ENCODE assay signal across 14 mouse cellular contexts in genomic region chr7:127925252-127925651, GRCm38 (mm10). TPM values are rescaled to one million over a fixed set of nuclear protein-coding genes. Genes with fewer than 3 reads are reported as not detected.
DNase-seq lines count a peak whose midpoint lies in the region; ATAC-seq lines count a peak whose summit lies in the region.
"Had no signal": no experiment of that assay in that cellular context is flagged by ENCODE, and none has a peak within 500 bp of the region (broad histone marks: within the 10 kb centered on the region; RNA-seq: fewer than 3 reads in every experiment).

No protein-coding gene starts in this region.

- DNase-seq in embryo, embryonic 10 days (ENCODE audit: low spot score) = peak; percentile 38
- no peak for DNase-seq in embryo, embryonic 10.5 days (ENCODE audit: low spot score)
- peak; percentile 93 to 94 for DNase-seq in kidney, postnatal 36 days
- DNase-seq in left cerebral cortex, postnatal 10 days (ENCODE audit: extremely low spot score in 1 of 2, low spot score in 2 of 2) = no peak
- no peak for DNase-seq in cerebellum, postnatal 25 days
- no peak for DNase-seq in heart, postnatal 14 days
- DNase-seq: liver, postnatal 0 days; retina, postnatal 1 day had no signal

- H3K27ac ChIP-seq in intestine, embryonic 16.5 days (ENCODE audit: low read length) = peak overlapping the region; percentile 83
- H3K27ac ChIP-seq in stomach, embryonic 14.5 days (ENCODE audit: low read length) = peak overlapping the region; percentile 91
- H3K27ac ChIP-seq: heart, embryonic 15.5 days had no signal

- 53% methylated on average over 5 of the region's 5 CpGs for WGBS in intestine, embryonic 16.5 days
- WGBS in stomach, embryonic 14.5 days = 71% methylated on average over 5 of the region's 5 CpGs

- peaks cover 5% of the 10 kb centered on the region; the same call in 1 of the 2 replicates for H3K36me3 ChIP-seq in intestine, embryonic 16.5 days (ENCODE audit: control insufficient read depth, insufficient read depth, low read length)
- peaks cover 13% of the 10 kb centered on the region for H3K36me3 ChIP-seq in stomach, embryonic 14.5 days (ENCODE audit: control insufficient read depth, insufficient read depth, low read length)

- no peaks in the 10 kb centered on the region for H3K9me3 ChIP-seq in intestine, embryonic 16.5 days (ENCODE audit: control insufficient read depth, low read length)
- H3K9me3 ChIP-seq in stomach, embryonic 14.5 days (ENCODE audit: control insufficient read depth, low read depth, low read length) = no peaks in the 10 kb centered on the region
- H3K9me3 ChIP-seq: G1E; heart, embryonic 15.5 days had no signal

- H3K9ac ChIP-seq in intestine, embryonic 16.5 days (ENCODE audit: low read depth, low read length) = 0 out of 2 replicates have a peak overlapping the region, but pooled peaks have one; percentile 21
- H3K9ac ChIP-seq in stomach, embryonic 14.5 days (replicated peaks; ENCODE audit: low read depth, low read length) = no peak overlapping the region
- H3K9ac ChIP-seq: heart, embryonic 15.5 days; liver, postnatal 0 days had no signal

- peaks cover 27% of the 10 kb centered on the region for H3K4me1 ChIP-seq in intestine, embryonic 16.5 days (ENCODE audit: control insufficient read depth, insufficient read depth, low read length)
- H3K4me1 ChIP-seq in stomach, embryonic 14.5 days (ENCODE audit: control insufficient read depth, insufficient read depth, low read length) = 0 out of 2 replicates have a peak, but pooled peaks cover 3% of the 10 kb centered on the region

- intact Hi-C loops in left cerebral cortex, postnatal 10 days (cut with DNase I) = no loop called here
- intact Hi-C loops in heart, postnatal 14 days (cut with DNase I) = no loop called here

- H3K4me3 ChIP-seq in intestine, embryonic 16.5 days (ENCODE audit: low read length) = no peak overlapping the region
- H3K4me3 ChIP-seq in stomach, embryonic 14.5 days (ENCODE audit: low read depth, low read length) = no peak overlapping the region
- H3K4me3 ChIP-seq: heart, embryonic 15.5 days; myocyte had no signal

- H3K4me2 ChIP-seq in intestine, embryonic 16.5 days (ENCODE audit: low read depth, low read length) = peak overlapping the region; percentile 42; the same call in 1 of the 2 replicates
- no peak overlapping the region for H3K4me2 ChIP-seq in stomach, embryonic 14.5 days (replicated peaks; ENCODE audit: low read depth, low read length)
- H3K4me2 ChIP-seq: heart, embryonic 15.5 days had no signal

- no peaks in the 10 kb centered on the region for H3K27me3 ChIP-seq in intestine, embryonic 16.5 days (replicated peaks; ENCODE audit: control insufficient read depth, insufficient read depth, low read length)
- no peaks in the 10 kb centered on the region for H3K27me3 ChIP-seq in stomach, embryonic 14.5 days (ENCODE audit: control insufficient read depth, insufficient read depth, low read length)

- peak; percentile 74 for ATAC-seq in intestine, embryonic 16.5 days
- peak; percentile 84 for ATAC-seq in stomach, embryonic 14.5 days (ENCODE audit: insufficient number of reproducible peaks, insufficient read depth, low FRiP score, low read depth)
- ATAC-seq: inflammation-experienced regulatory T-cells, adult 6 months; liver, postnatal 0 days had no signal

RNA-seq across cellular contexts. Expression of gene Prss8, which starts 4.7 kb away (rescaled TPM):
- polyA plus RNA-seq in intestine, embryonic 16.5 days (2015; fragmentation: Nextera tagmentation; extraction: Ambion mirVana) = 82.2 and 90.8 TPM in 2 replicates
- polyA plus RNA-seq in stomach, embryonic 14.5 days (2014; fragmentation: Nextera tagmentation; extraction: Ambion mirVana) = 48.2 and 55.5 TPM in 2 replicates
- total RNA-seq in left cerebral cortex, postnatal 10 days (2021) = under 1 TPM; 0.64 to 0.81 TPM
- under 1 TPM in 1 of 2 experiments, not detected in 1; 0.24 TPM for total RNA-seq in heart, postnatal 14 days (2021)
- polyA plus RNA-seq: G1E; inflammation-experienced regulatory T-cells, adult 6 months had no signal

RNA-seq across cellular contexts. Expression of gene Kat8, which starts 12.9 kb away (rescaled TPM):
- polyA plus RNA-seq in intestine, embryonic 16.5 days (2015; fragmentation: Nextera tagmentation; extraction: Ambion mirVana) = 27.3 and 29.2 TPM in 2 replicates
- polyA plus RNA-seq in stomach, embryonic 14.5 days (2014; fragmentation: Nextera tagmentation; extraction: Ambion mirVana) = 40.3 and 43.0 TPM in 2 replicates
- total RNA-seq in left cerebral cortex, postnatal 10 days (2021) = 10 to 100 TPM; 24.2 to 26.9 TPM
- total RNA-seq in heart, postnatal 14 days (2021) = 10 to 100 TPM; 13.5 TPM

RNA-seq across cellular contexts. Expression of gene Prss36, which starts 21.3 kb away (rescaled TPM):
- 9.6 and 10.3 TPM in 2 replicates for polyA plus RNA-seq in intestine, embryonic 16.5 days (2015; fragmentation: Nextera tagmentation; extraction: Ambion mirVana)
- 8.2 and 8.5 TPM in 2 replicates for polyA plus RNA-seq in stomach, embryonic 14.5 days (2014; fragmentation: Nextera tagmentation; extraction: Ambion mirVana)
- total RNA-seq in left cerebral cortex, postnatal 10 days (2021) = 10 to 100 TPM; 12.2 to 14.4 TPM
- 1 to 10 TPM; 6.4 to 6.7 TPM for total RNA-seq in heart, postnatal 14 days (2021)

RNA-seq across cellular contexts. Expression of gene Bckdk, which starts 21.4 kb away (rescaled TPM):
- 184 and 198 TPM in 2 replicates for polyA plus RNA-seq in intestine, embryonic 16.5 days (2015; fragmentation: Nextera tagmentation; extraction: Ambion mirVana)
- 152 TPM in 2 replicates for polyA plus RNA-seq in stomach, embryonic 14.5 days (2014; fragmentation: Nextera tagmentation; extraction: Ambion mirVana)
- total RNA-seq in left cerebral cortex, postnatal 10 days (2021) = 10 to 100 TPM; 43.0 to 43.2 TPM
- 10 to 100 TPM; 85.7 to 86.8 TPM for total RNA-seq in heart, postnatal 14 days (2021)

RNA-seq across cellular contexts. Expression of gene Vkorc1, which starts 29.8 kb away (rescaled TPM):
- 260 and 261 TPM in 2 replicates for polyA plus RNA-seq in intestine, embryonic 16.5 days (2015; fragmentation: Nextera tagmentation; extraction: Ambion mirVana)
- 158 and 184 TPM in 2 replicates for polyA plus RNA-seq in stomach, embryonic 14.5 days (2014; fragmentation: Nextera tagmentation; extraction: Ambion mirVana)
- 10 to 100 TPM; 23.9 to 24.6 TPM for total RNA-seq in left cerebral cortex, postnatal 10 days (2021)
- 10 to 100 TPM; 25.6 to 28.1 TPM for total RNA-seq in heart, postnatal 14 days (2021)

Comparison
In these comparisons a context has a peak if more than half of its experiments do, and no peak if none do; other contexts are left out.
1. DNase-seq: peak in embryo, embryonic 10 days (single experiment) and kidney, postnatal 36 days (2 of 2); none in embryo, embryonic 10.5 days (single experiment), left cerebral cortex, postnatal 10 days (0 of 2), cerebellum, postnatal 25 days (0 of 2) and heart, postnatal 14 days (0 of 2).